Mouse (Mus musculus): ENCODE data around the gene Cdk2. TPM values are rescaled to one million over a fixed set of nuclear protein-coding genes. Genes with fewer than 3 reads are reported as not detected.

Gene Cdk2
- total and polyA plus RNA-seq, 3 experiments, result 40.5 to 72.4 TPM; not detected in 1

DNA sequence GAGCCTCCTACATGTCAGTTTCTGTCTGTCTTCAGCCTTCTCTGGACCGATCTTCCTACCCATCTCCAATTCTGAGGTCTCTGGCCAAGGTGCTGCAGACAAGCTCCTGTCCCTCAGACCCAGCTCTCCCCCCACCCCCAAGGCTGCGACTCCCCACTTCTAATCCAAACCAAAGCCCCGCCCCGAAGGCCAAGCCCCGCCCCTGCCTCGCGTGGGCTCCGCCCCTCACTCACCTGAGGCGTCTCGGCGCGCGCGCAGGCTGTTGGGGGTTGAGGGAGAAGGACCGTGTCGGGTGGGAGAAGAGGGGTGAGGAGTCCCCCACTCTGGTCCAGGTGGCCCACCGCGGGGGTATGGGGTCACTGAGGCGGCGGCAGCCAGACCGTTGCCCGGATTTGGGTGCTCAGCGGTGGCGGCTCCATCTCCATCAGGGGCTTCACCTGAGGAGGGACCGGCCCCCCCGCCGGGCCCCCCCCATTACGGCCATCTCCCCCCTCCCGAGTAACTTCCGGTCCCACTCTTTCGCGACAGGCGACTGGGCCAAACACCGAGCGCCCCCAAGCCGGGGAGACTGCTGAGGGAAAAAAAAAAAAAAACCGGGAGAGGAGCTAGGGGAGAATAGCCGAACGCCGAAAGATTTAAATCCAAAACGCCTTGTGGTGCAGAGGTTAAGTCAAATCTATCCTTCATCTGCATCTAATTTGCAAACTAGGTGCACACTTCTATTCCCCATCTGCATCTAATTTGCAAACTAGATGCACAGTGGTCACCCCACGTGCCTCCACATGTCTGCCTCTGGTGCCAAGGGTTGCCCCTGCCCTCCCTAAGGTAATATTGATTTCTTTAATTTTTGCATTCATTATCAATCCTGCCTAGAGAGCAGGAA is 35.8 kb downstream of the Cdk2 start:
- no peak overlapping the region for H3K9ac ChIP-seq (ENCODE audit: control insufficient read depth, low read depth, low read length, poor library complexity, severe bottlenecking)
- peaks cover 4 to 6% of the 10 kb centered on the region in 2 experiments for H3K4me1 ChIP-seq (ENCODE audit: control insufficient read depth in 1 of 2, insufficient read depth in 2 of 2, low read length in 2 of 2)
- H3K79me2 ChIP-seq (ENCODE audit: control insufficient read depth, insufficient read depth, low read length, poor library complexity), result no peaks in the 10 kb centered on the region
- no peaks in the 10 kb centered on the region for H3K27me3 ChIP-seq (ENCODE audit: control insufficient read depth in 1 of 2, insufficient read depth in 2 of 2, low read length in 2 of 2)
- no peak overlapping the region for H3K27ac ChIP-seq (ENCODE audit: control insufficient read depth, low read depth, low read length)
- TF ChIP-seq ZNF384 (IDR thresholded peaks at IDR 0.05; ENCODE audit: low read depth, low read length) (no peak), RCOR1 (IDR thresholded peaks at IDR 0.05; ENCODE audit: low read depth, low read length) (no peak), ZMIZ1 (IDR thresholded peaks at IDR 0.05; ENCODE audit: low read depth, low read length) (no peak), POLR2AphosphoS2 (IDR thresholded peaks at IDR 0.05; ENCODE audit: low read length) (no peak), POLR2A (IDR thresholded peaks at IDR 0.05; ENCODE audit: control insufficient read depth in 1 of 2, insufficient read depth in 1 of 2, low read depth in 1 of 2, low read length in 2 of 2, poor library complexity in 1 of 2) (no peak), SIN3A (IDR thresholded peaks at IDR 0.05; ENCODE audit: low read length) (no peak), MEF2A (IDR thresholded peaks at IDR 0.05; ENCODE audit: extremely low read depth, insufficient replicate concordance, low read depth, low read length, poor library complexity, severe bottlenecking) (no peak), TBP (IDR thresholded peaks at IDR 0.05; ENCODE audit: low read depth, low read length) (no peak), JUND (IDR thresholded peaks at IDR 0.05; ENCODE audit: low read depth, low read length) (no peak), SMC3 (IDR thresholded peaks at IDR 0.05; ENCODE audit: low read depth, low read length) (no peak), POLR2AphosphoS5 (IDR thresholded peaks at IDR 0.05; ENCODE audit: borderline replicate concordance, low read depth, low read length) (no peak), MAZ (IDR thresholded peaks at IDR 0.05; ENCODE audit: low read depth, low read length) (no peak), CHD1 (IDR thresholded peaks at IDR 0.05; ENCODE audit: low read depth, low read length) (no peak), UBTF (IDR thresholded peaks at IDR 0.05; ENCODE audit: borderline replicate concordance, insufficient read depth, low read depth, low read length) (no peak), USF1 (IDR thresholded peaks at IDR 0.05; ENCODE audit: low read depth, low read length) (no peak), CHD2 (IDR thresholded peaks at IDR 0.05; ENCODE audit: low read length) (no peak), NRF1 (IDR thresholded peaks at IDR 0.05; ENCODE audit: insufficient read depth, low read depth, low read length, poor library complexity, severe bottlenecking) (no peak), BHLHE40 (IDR thresholded peaks at IDR 0.05; ENCODE audit: borderline replicate concordance, low read depth, low read length) (no peak), HCFC1 (IDR thresholded peaks at IDR 0.05; ENCODE audit: low read depth, low read length) (no peak), CTCF (IDR thresholded peaks at IDR 0.05 in 2 of 3, conservative IDR thresholded peaks at IDR 0.05 in 1 of 3; ENCODE audit: control insufficient read depth in 1 of 3, insufficient read depth in 1 of 3, low read depth in 2 of 3, low read length in 3 of 3, poor library complexity in 1 of 3, severe bottlenecking in 1 of 3) (no peak)
- H3K36me3 ChIP-seq (ENCODE audit: control insufficient read depth in 1 of 2, insufficient read depth in 2 of 2, low read length in 2 of 2), result peaks cover 0 to 15% of the 10 kb centered on the region in 2 experiments; a peak in 2 of 4 replicates
- H3K4me3 ChIP-seq (ENCODE audit: control insufficient read depth in 1 of 2, insufficient read depth in 1 of 2, low read depth in 2 of 2, low read length in 2 of 2), result no peak overlapping the region
- no peak for DNase-seq (ENCODE audit: low read depth, low spot score)
- H3K9me3 ChIP-seq (replicated peaks; ENCODE audit: insufficient read depth, low read length), result no peaks in the 10 kb centered on the region
